Mouse (Mus musculus) cerebellum, adult 11-12 months (tissue): Measurements from ENCODE around the gene Mrpl58.
"Not testable (repeated sequence)": the region's sequence is repeated elsewhere in the genome, so short reads cannot be mapped to it uniquely, and the experiment has no call there.

ENCODE experiments used
- DNase-seq: peaks from one replicate; pipeline ENCODE4 v3.0.0; 2022

Gene Mrpl58

GRCm38 (mm10) chr11:115383701-115384474 lies 19.7 kb upstream of the Mrpl58 start:
- peak; percentile 66 for DNase-seq

GRCm38 (mm10) chr11:115384587-115384986 lies 19.0 kb upstream of the Mrpl58 start:
- DNase-seq = no peak

GRCm38 (mm10) chr11:115386859-115387258 lies 16.7 kb upstream of the Mrpl58 start:
- not testable (repeated sequence) for DNase-seq

- DNase-seq = no peak
Measured at GRCm38 (mm10) chr11:115391358-115391757, 12.2 kb upstream of the Mrpl58 start.

- peak; percentile 89 for DNase-seq
Measured at GRCm38 (mm10) chr11:115393721-115394325, 9.7 kb upstream of the Mrpl58 start.

GRCm38 (mm10) chr11:115398085-115398484 lies 5.5 kb upstream of the Mrpl58 start:
- no peak for DNase-seq

GRCm38 (mm10) chr11:115400126-115400525 lies 3.4 kb upstream of the Mrpl58 start:
- no peak for DNase-seq

GRCm38 (mm10) chr11:115400630-115401391 lies 2.7 kb upstream of the Mrpl58 start:
- DNase-seq = peak; percentile 86

- DNase-seq = no peak
Measured at GRCm38 (mm10) chr11:115405723-115406122, 2.2 kb downstream of the Mrpl58 start.

- DNase-seq = no peak
Measured at GRCm38 (mm10) chr11:115406858-115407401, 3.4 kb downstream of the Mrpl58 start.

GRCm38 (mm10) chr11:115408266-115408920 lies 4.8 kb downstream of the Mrpl58 start:
- no peak for DNase-seq

- no peak for DNase-seq
Measured at GRCm38 (mm10) chr11:115409556-115409955, 6.0 kb downstream of the Mrpl58 start.

- peak; percentile 96 for DNase-seq
Measured at GRCm38 (mm10) chr11:115419531-115420237, 16.1 kb downstream of the Mrpl58 start, which contains the start of the genes Atp5h and Kctd2. Gene Atp5h (minus strand): TSS chr11:115419962. Gene Kctd2 (plus strand): TSS chr11:115420128.

GRCm38 (mm10) chr11:115420336-115421190 lies 17.0 kb downstream of the Mrpl58 start:
- DNase-seq = peak; percentile 82

- DNase-seq = no peak
Measured at GRCm38 (mm10) chr11:115421328-115421727, 17.8 kb downstream of the Mrpl58 start.

GRCm38 (mm10) chr11:115421972-115422371 lies 18.4 kb downstream of the Mrpl58 start:
- DNase-seq = no peak

GRCm38 (mm10) chr11:115423091-115423490 lies 19.5 kb downstream of the Mrpl58 start:
- DNase-seq = no peak

- no peak for DNase-seq
Measured at GRCm38 (mm10) chr11:115424666-115425065, 21.1 kb downstream of the Mrpl58 start.

- peak; percentile 9 for DNase-seq
Measured at GRCm38 (mm10) chr11:115425671-115426070, 22.1 kb downstream of the Mrpl58 start.

GRCm38 (mm10) chr11:115427482-115428331 lies 24.2 kb downstream of the Mrpl58 start:
- peak; percentile 79 for DNase-seq
